Mouse (Mus musculus) CH12.LX (cell line): Measurements from ENCODE around the gene Pygm. TPM values are rescaled to one million over a fixed set of nuclear protein-coding genes. Genes with fewer than 3 reads are reported as not detected.

Experiments used
- DNase-seq: peaks from one replicate; pipeline ENCODE4 v3.0.0-alpha.2; 2013; ENCODE audit errors: extremely low read depth
- H3K27ac ChIP-seq: 2 replicates; pipeline ENCODE4 v1.5.1; 2012; ENCODE audit warnings: low read depth, mild to moderate bottlenecking, control low read depth, moderate library complexity; ENCODE audit not compliant: insufficient read depth
- H3K27me3 ChIP-seq: replicated peaks from 2 replicates; pipeline ENCODE3; 2012; ENCODE audit warnings: inconsistent platforms
- H3K36me3 ChIP-seq, 2 experiments: replicated peaks in 1 of 2; 2 replicates each; pipeline versions ENCODE3 to v1.6.1; 2012; ENCODE audit warnings: inconsistent platforms in 1 of 2, low read length in 1 of 2, mild to moderate bottlenecking in 1 of 2, mixed read lengths in 1 of 2, moderate library complexity in 1 of 2; ENCODE audit not compliant: control insufficient read depth in 1 of 2, insufficient read depth in 1 of 2
- H3K4me1 ChIP-seq, 2 experiments: 2 replicates each; pipeline ENCODE4 v1.6.1; 2012; ENCODE audit warnings: inconsistent platforms in 1 of 2, moderate library complexity in 1 of 2; ENCODE audit not compliant: insufficient read depth in 2 of 2, control insufficient read depth in 1 of 2
- H3K4me2 ChIP-seq: 2 replicates; pipeline ENCODE4 v1.6.1; 2012; ENCODE audit warnings: low read depth, mild to moderate bottlenecking, control low read depth; ENCODE audit not compliant: poor library complexity, insufficient read depth, severe bottlenecking
- H3K4me3 ChIP-seq, 3 experiments: fragments of 150-350 bp in 1 of 3; sonication (generic) in 1 of 3; replicated peaks in 1 of 3; 2 replicates each; pipeline versions ENCODE3 to v1.5.1; 2011 to 2012; ENCODE audit warnings: low read depth in 2 of 3, low read length in 2 of 3, mild to moderate bottlenecking in 2 of 3, moderate library complexity in 2 of 3, control low read depth in 1 of 3, improper control_type of control experiment in 1 of 3, inconsistent platforms in 1 of 3, mixed read lengths in 1 of 3; ENCODE audit not compliant: poor library complexity in 1 of 3
- H3K79me2 ChIP-seq: replicated peaks from 2 replicates; pipeline ENCODE4 v1.6.1; 2012; ENCODE audit warnings: mild to moderate bottlenecking, moderate library complexity; ENCODE audit not compliant: control insufficient read depth, poor library complexity, insufficient read depth, severe bottlenecking; ENCODE audit errors: extremely low read depth
- H3K9ac ChIP-seq: 2 replicates; pipeline ENCODE4 v1.6.1; 2012; ENCODE audit warnings: low read depth, mild to moderate bottlenecking, control low read depth, moderate library complexity; ENCODE audit not compliant: insufficient read depth
- H3K9me3 ChIP-seq: replicated peaks from 2 replicates; pipeline ENCODE3; 2012; ENCODE audit warnings: low read length, inconsistent platforms, mixed read lengths
- CHD1 ChIP-seq: IDR thresholded peaks from 2 replicates; pipeline ENCODE4 v1.6.1; 2012; ENCODE audit warnings: low read depth, low read length, improper control_type of control experiment, inconsistent platforms
- CHD2 ChIP-seq: IDR thresholded peaks from 2 replicates; pipeline ENCODE4 v1.6.1; 2011; ENCODE audit warnings: low read length, improper control_type of control experiment
- CTCF ChIP-seq, 2 experiments: IDR thresholded peaks in 1 of 2; conservative IDR thresholded peaks in 1 of 2; 2 replicates each; pipeline ENCODE4 v1.5.1; 2011 to 2012; ENCODE audit warnings: low read depth in 2 of 2, low read length in 2 of 2, improper control_type of control experiment in 1 of 2, inconsistent platforms in 1 of 2, mild to moderate bottlenecking in 1 of 2, moderate library complexity in 1 of 2
- ELF1 ChIP-seq: IDR thresholded peaks from 2 replicates; pipeline ENCODE4 v1.6.1; 2014; ENCODE audit warnings: low read depth, mild to moderate bottlenecking, inconsistent platforms, low read length, improper control_type of control experiment
- EP300 ChIP-seq: IDR thresholded peaks from 2 replicates; pipeline ENCODE4 v1.6.1; 2011; ENCODE audit warnings: low read length, improper control_type of control experiment
- ETS1 ChIP-seq: conservative IDR thresholded peaks from 2 replicates; pipeline ENCODE4 v1.6.1; 2012; ENCODE audit warnings: low read depth, mild to moderate bottlenecking, inconsistent platforms, low read length, improper control_type of control experiment, moderate library complexity
- GABPA ChIP-seq: IDR thresholded peaks from 2 replicates; pipeline ENCODE4 v1.6.1; 2012; ENCODE audit warnings: low read depth, low read length, improper control_type of control experiment, inconsistent platforms; ENCODE audit not compliant: insufficient replicate concordance
- KAT2A ChIP-seq: IDR thresholded peaks from 2 replicates; pipeline ENCODE4 v1.6.1; 2012; ENCODE audit warnings: low read length, improper control_type of control experiment, inconsistent platforms; ENCODE audit not compliant: insufficient replicate concordance
- MAFK ChIP-seq: IDR thresholded peaks from 2 replicates; pipeline ENCODE4 v1.6.1; 2011; ENCODE audit warnings: low read length, improper control_type of control experiment; ENCODE audit not compliant: insufficient replicate concordance
- MAX ChIP-seq: IDR thresholded peaks from 2 replicates; pipeline ENCODE4 v1.6.1; 2011; ENCODE audit warnings: low read length, improper control_type of control experiment
- MXI1 ChIP-seq: IDR thresholded peaks from 2 replicates; pipeline ENCODE4 v1.6.1; 2011; ENCODE audit warnings: mild to moderate bottlenecking, low read depth, low read length, improper control_type of control experiment
- NELFE ChIP-seq: IDR thresholded peaks from 2 replicates; pipeline ENCODE4 v1.6.1; 2011; ENCODE audit warnings: low read depth, low read length, improper control_type of control experiment
- NRF1 ChIP-seq: IDR thresholded peaks from 2 replicates; pipeline ENCODE4 v1.6.1; 2014; ENCODE audit warnings: low read depth, mild to moderate bottlenecking, inconsistent platforms, low read length, improper control_type of control experiment, moderate library complexity
- POLR2AphosphoS2 ChIP-seq: IDR thresholded peaks from 2 replicates; pipeline ENCODE4 v1.6.1; 2011; ENCODE audit warnings: low read depth, low read length, improper control_type of control experiment
- RAD21 ChIP-seq: IDR thresholded peaks from 2 replicates; pipeline ENCODE4 v1.6.1; 2011; ENCODE audit warnings: low read depth, mild to moderate bottlenecking, low read length, improper control_type of control experiment, moderate library complexity
- SMC3 ChIP-seq: IDR thresholded peaks from 2 replicates; pipeline ENCODE4 v1.6.1; 2011; ENCODE audit warnings: low read depth, low read length, improper control_type of control experiment
- UBTF ChIP-seq: IDR thresholded peaks from 2 replicates; pipeline ENCODE4 v1.6.1; 2012; ENCODE audit warnings: low read depth, mild to moderate bottlenecking, inconsistent platforms, low read length, improper control_type of control experiment, moderate library complexity
- USF1 ChIP-seq: IDR thresholded peaks from 2 replicates; pipeline ENCODE4 v1.6.1; 2014; ENCODE audit warnings: low read depth, mild to moderate bottlenecking, inconsistent platforms, low read length, improper control_type of control experiment
- USF2 ChIP-seq: conservative IDR thresholded peaks from 2 replicates; pipeline ENCODE4 v1.6.1; 2011; ENCODE audit warnings: low read depth, low read length, improper control_type of control experiment
- ZMIZ1 ChIP-seq: IDR thresholded peaks from 2 replicates; pipeline ENCODE4 v1.6.1; 2012; ENCODE audit warnings: low read depth, mild to moderate bottlenecking, inconsistent platforms, low read length, improper control_type of control experiment
- dilution Hi-C: fragments of 300-500 bp; cut with MboI; formaldehyde crosslinking; loops from 2 replicates; pipeline ENCODE4 v1.14.3; 2020; ENCODE audit warnings: low sequenced_read_pairs; ENCODE audit not compliant: extremely low pct_unique_long_range_greater_than_20kb, extremely low pct_ligation_motif_present
- in situ Hi-C: fragments of 300-500 bp; cut with MboI; formaldehyde crosslinking; loops from 3 replicates; pipeline ENCODE4 v1.14.3; 2019; ENCODE audit warnings: low sequenced_read_pairs, low pct_ligation_motif_present, low pct_unique_long_range_greater_than_20kb, mixed read lengths
- polyA plus RNA-seq: library from polyadenylated mRNA; unstranded; fragments of >175 nt; gene quantifications from 2 replicates; pipeline ENCODE4 v1.2.1, GENCODE M21; 2012; ENCODE audit warnings: low read depth; ENCODE audit not compliant: insufficient read length
- total RNA-seq, 2 experiments: library from RNA; depleted of rRNA; stranded (reverse); fragments of 300-350 nt in 1 of 2; fragments of >200 nt in 1 of 2; gene quantifications; 2 replicates each; pipeline ENCODE4 v1.2.3; 2012 to 2014

Pygm gene
- total and polyA plus RNA-seq, 3 experiments = 0.32 to 2.0 (median 0.47) TPM

GRCm38 (mm10) chr19:6400096-6401086, 16.2 kb downstream of the Pygm start:
- peak overlapping the region; percentile 51 to 62 (median 53) for H3K4me3 ChIP-seq
- dilution Hi-C loops (no loop called here), in situ Hi-C loops (no loop called here)
- no peaks in the 10 kb centered on the region for H3K9me3 ChIP-seq
- no peaks in the 10 kb centered on the region for H3K79me2 ChIP-seq
- no peak overlapping the region for H3K27ac ChIP-seq
- peak; percentile 29 for DNase-seq
- TF ChIP-seq NRF1 = no peak
- TF ChIP-seq MXI1 = peak; percentile 83
- TF ChIP-seq POLR2AphosphoS2 = no peak
- 0 out of 2 replicates have a peak, but pooled peaks have one; percentile 32 for TF ChIP-seq CHD2
- TF ChIP-seq MAFK = no peak
- no peak for TF ChIP-seq ZMIZ1
- TF ChIP-seq CHD1 = no peak
- peak in 1 of 2 experiments; percentile 31; a peak in 2 of 4 replicates for TF ChIP-seq CTCF (conservative IDR thresholded peaks at IDR 0.05 in 1 of 2, IDR thresholded peaks at IDR 0.05 in 1 of 2; ENCODE audit: low read depth in 2 of 2, low read length in 2 of 2)
- TF ChIP-seq USF1 = no peak
- no peak for TF ChIP-seq USF2
- peak; percentile 77 for TF ChIP-seq MAX
- no peak for TF ChIP-seq UBTF
- peak overlapping the region; percentile 90 for H3K4me2 ChIP-seq
- peak overlapping the region; percentile 51 for H3K9ac ChIP-seq
- H3K27me3 ChIP-seq = no peaks in the 10 kb centered on the region
- peaks cover 0 to 27% of the 10 kb centered on the region in 2 experiments for H3K36me3 ChIP-seq
- peaks cover 4 to 39% of the 10 kb centered on the region in 2 experiments for H3K4me1 ChIP-seq

DNA sequence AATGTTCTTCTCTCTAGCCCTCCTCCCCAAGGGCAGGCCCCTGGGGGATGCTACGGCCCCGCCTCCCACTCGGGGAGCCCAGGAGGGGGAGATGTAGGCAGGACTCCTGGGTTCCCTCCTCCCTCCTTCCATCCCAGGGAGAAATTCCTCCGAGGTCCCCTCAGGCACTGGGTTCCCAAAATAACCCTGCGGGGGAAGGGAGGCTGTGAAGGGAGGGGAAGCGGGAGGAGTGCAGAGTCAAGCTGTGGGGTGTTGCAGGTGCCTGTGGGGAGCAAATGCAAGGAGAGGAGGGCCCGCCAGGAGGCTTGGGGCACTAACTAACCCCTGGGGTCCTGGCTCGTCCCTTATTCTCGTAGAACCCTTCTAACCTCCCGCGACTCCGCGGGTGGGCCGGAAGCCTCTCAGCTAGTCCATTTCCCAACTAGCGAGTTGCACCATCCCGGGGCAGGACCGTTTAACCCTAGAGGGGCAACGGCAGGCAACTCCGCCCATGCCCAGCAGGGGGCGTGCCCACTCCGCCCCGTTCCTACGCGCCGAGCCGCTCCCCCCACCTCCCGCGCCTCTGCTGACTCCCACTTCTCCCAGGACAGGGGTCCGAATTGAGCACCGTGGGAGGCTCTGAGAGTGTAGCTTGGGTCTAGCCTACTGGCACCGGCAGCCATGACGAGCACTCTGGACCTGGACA, 17.1 kb downstream of the Pygm start:
- peak; percentile 49 for DNase-seq
- dilution Hi-C loops = no loop called here
- no peak overlapping the region for H3K27ac ChIP-seq
- peak overlapping the region; percentile 90 for H3K4me2 ChIP-seq
- H3K9ac ChIP-seq = no peak overlapping the region
- no peaks in the 10 kb centered on the region for H3K9me3 ChIP-seq
- H3K36me3 ChIP-seq = peaks cover 0 to 27% of the 10 kb centered on the region in 2 experiments
- no peaks in the 10 kb centered on the region for H3K27me3 ChIP-seq
- peak overlapping the region; percentile 20 to 53 (median 25) for H3K4me3 ChIP-seq
- no peaks in the 10 kb centered on the region for H3K79me2 ChIP-seq
- no peak for TF ChIP-seq NELFE
- TF ChIP-seq CTCF (conservative IDR thresholded peaks at IDR 0.05 in 1 of 2, IDR thresholded peaks at IDR 0.05 in 1 of 2; ENCODE audit: low read depth in 2 of 2, low read length in 2 of 2) = peak; percentile 35 to 76; a peak in 3 of 4 replicates
- no peak for TF ChIP-seq EP300
- no peak for TF ChIP-seq CHD1
- TF ChIP-seq KAT2A = no peak
- TF ChIP-seq SMC3 = peak; percentile 42
- TF ChIP-seq ETS1 = no peak
- no peak for TF ChIP-seq MAX
- no peak for TF ChIP-seq GABPA
- TF ChIP-seq RAD21 = peak; percentile 44
- TF ChIP-seq NRF1 = no peak
- peak; percentile 5; the same call in 1 of the 2 replicates for TF ChIP-seq ELF1
- in situ Hi-C loops = no loop called here
- peaks cover 4 to 39% of the 10 kb centered on the region in 2 experiments for H3K4me1 ChIP-seq
